Mouse (Mus musculus) stomach, postnatal 0 days (tissue): ENCODE data around the gene Cers6. TPM values are rescaled to one million over a fixed set of nuclear protein-coding genes. Genes with fewer than 3 reads are reported as not detected.

Source experiments
- ATAC-seq: fragments of 200-750 bp; cut with Nextera tagmentation; 2 replicates; pipeline ENCODE4 v1.8.0; 2017; ENCODE audit not compliant: low FRiP score, low TSS enrichment
- DNase-seq: peaks from one replicate; pipeline ENCODE4 v3.0.0-alpha.2; 2016; ENCODE audit warnings: low spot score
- H3K27ac ChIP-seq: fragments of 300-500 bp; sonication (generic); replicated peaks from 2 replicates; pipeline ENCODE4 v1.5.1; 2014; ENCODE audit warnings: mild to moderate bottlenecking, control low read depth
- H3K27me3 ChIP-seq: fragments of 300-500 bp; sonication (generic); 2 replicates; pipeline ENCODE4 v1.6.1; 2014; ENCODE audit warnings: low read length; ENCODE audit not compliant: control insufficient read depth, insufficient read depth
- H3K36me3 ChIP-seq: fragments of 300-500 bp; sonication (generic); 2 replicates; pipeline ENCODE4 v1.6.1; 2014; ENCODE audit warnings: low read length, mixed read lengths; ENCODE audit not compliant: control insufficient read depth, insufficient read depth
- H3K4me1 ChIP-seq: fragments of 300-500 bp; sonication (generic); replicated peaks from 2 replicates; pipeline ENCODE4 v1.6.1; 2014; ENCODE audit warnings: antibody characterized with exemption; ENCODE audit not compliant: control insufficient read depth, insufficient read depth
- H3K4me2 ChIP-seq: fragments of 300-500 bp; sonication (generic); replicated peaks from 2 replicates; pipeline ENCODE4 v1.6.1; 2014; ENCODE audit warnings: low read depth, mild to moderate bottlenecking, control low read depth, moderate library complexity
- H3K4me3 ChIP-seq: fragments of 300-500 bp; sonication (generic); 2 replicates; pipeline ENCODE4 v1.5.1; 2014; ENCODE audit warnings: low read depth, low read length, control low read depth
- H3K9ac ChIP-seq: fragments of 300-500 bp; sonication (generic); 2 replicates; pipeline ENCODE4 v1.6.1; 2014; ENCODE audit warnings: mild to moderate bottlenecking, low read length, control low read depth, mixed read lengths
- H3K9me3 ChIP-seq: fragments of 300-500 bp; sonication (generic); 2 replicates; pipeline ENCODE4 v1.6.1; 2016; ENCODE audit warnings: low read length; ENCODE audit not compliant: control insufficient read depth
- CTCF ChIP-seq: IDR thresholded peaks from 2 replicates; pipeline ENCODE4 v1.5.1; 2016; ENCODE audit warnings: antibody characterized with exemption, low read depth, mild to moderate bottlenecking, moderate library complexity
- EP300 ChIP-seq: optimal IDR thresholded peaks from 2 replicates; pipeline ENCODE3; 2016; ENCODE audit warnings: antibody characterized with exemption
- WGBS: fragments of 180-500 bp; shearing (Covaris S2); extraction: QIAGEN DNeasy Blood & Tissue Kit; methylation state at CpG from one replicate; pipeline ENCODE4 v1.1.7; 2014; 5-methylcytosine and 5-hydroxymethylcytosine counted together
- polyA plus RNA-seq: library from polyadenylated mRNA; unstranded; fragments of >200 nt; fragmentation: Nextera tagmentation; extraction: Ambion mirVana; gene quantifications from 2 replicates; pipeline ENCODE4 v1.2.1, GENCODE M21; 2015

Cers6 gene
- polyA plus RNA-seq, 1 experiment from 2014 or later = 8.0 TPM

DNA sequence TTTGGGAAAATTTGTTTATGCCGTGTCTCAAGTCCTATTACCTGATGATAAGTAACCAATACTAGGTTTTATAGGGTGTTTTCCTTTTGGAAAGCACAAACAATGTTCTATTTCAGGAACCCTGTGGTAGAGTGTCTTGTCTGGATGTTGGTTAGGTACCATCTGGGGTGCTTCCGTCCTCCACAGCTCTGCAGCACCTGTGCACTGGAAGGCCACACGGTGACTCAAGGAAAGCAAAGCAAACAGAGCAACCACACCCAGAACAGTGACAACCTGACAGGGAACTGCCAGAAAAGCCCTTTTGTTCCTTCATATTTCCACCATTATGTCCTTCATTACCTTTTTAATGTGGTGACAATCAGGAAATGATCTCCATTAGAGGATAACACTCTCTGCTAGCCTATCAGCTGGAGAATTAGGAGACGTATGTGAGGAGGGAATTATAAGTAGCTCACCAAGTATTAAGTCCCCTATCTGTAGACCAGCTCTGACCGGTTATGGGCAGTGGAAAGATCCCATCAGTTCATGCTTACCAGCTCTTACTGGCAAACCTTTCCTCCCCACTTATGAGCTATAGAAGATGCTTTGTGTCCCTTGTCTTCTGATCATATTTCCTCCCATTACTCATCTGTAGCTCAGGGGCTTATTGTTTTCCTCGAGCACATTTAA lies 158.7 kb downstream of the Cers6 start:
- 58% methylated on average over 6 of the region's 6 CpGs for WGBS
- Histone ChIP-seq H3K36me3 (no peaks in the 10 kb centered on the region), H3K4me3 (no peak overlapping the region), H3K4me2 (no peak overlapping the region), H3K9ac (no peak overlapping the region), H3K27ac (no peak overlapping the region; the same call in 1 of the 2 replicates), H3K4me1 (no peaks in the 10 kb centered on the region), H3K9me3 (no peaks in the 10 kb centered on the region), H3K27me3 (no peaks in the 10 kb centered on the region)
- ATAC-seq (peak; percentile 92), DNase-seq (peak; percentile 46)
- TF ChIP-seq EP300 (no peak), CTCF (no peak)

DNA sequence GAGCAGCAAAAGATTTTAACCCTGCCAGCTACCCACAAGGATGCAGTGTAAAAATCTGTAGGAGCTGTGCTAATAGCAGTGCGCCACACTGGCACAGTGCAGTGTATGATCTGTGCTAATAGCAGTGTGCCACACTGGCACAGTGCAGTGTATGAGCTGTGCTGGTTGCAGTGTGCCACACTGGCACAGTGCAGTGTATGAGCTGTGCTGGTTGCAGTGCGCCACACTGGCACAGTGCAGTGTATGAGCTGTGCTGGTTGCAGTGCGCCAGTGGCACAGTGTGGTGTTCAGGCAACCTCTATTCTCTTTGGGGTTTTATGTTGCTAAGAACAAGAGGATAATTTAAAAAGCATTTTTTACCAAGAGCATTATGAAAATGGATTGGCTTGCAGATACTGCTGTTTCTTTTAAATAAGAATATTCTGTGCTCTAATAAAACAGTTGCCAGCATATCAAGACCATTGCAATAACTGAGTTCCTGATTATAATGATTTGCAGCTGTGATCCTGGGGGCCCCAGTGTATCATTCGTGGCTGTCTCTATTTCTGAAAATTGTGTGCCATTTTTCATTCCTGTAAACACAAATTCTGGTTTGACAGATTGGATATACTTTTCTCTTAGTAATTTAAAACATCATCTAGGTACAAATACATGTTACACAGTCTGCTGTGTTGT lies 159.5 kb downstream of the Cers6 start:
- Histone ChIP-seq H3K27ac (no peak overlapping the region), H3K4me3 (no peak overlapping the region), H3K4me1 (no peaks in the 10 kb centered on the region), H3K9ac (no peak overlapping the region), H3K4me2 (no peak overlapping the region), H3K9me3 (no peaks in the 10 kb centered on the region), H3K27me3 (no peaks in the 10 kb centered on the region), H3K36me3 (no peaks in the 10 kb centered on the region)
- no peak for DNase-seq
- WGBS = 80% methylated on average over 4 of the region's 4 CpGs
- ATAC-seq = 0 out of 2 replicates have a peak, but pooled peaks have one; percentile 27
- TF ChIP-seq CTCF (no peak), EP300 (no peak)

DNA sequence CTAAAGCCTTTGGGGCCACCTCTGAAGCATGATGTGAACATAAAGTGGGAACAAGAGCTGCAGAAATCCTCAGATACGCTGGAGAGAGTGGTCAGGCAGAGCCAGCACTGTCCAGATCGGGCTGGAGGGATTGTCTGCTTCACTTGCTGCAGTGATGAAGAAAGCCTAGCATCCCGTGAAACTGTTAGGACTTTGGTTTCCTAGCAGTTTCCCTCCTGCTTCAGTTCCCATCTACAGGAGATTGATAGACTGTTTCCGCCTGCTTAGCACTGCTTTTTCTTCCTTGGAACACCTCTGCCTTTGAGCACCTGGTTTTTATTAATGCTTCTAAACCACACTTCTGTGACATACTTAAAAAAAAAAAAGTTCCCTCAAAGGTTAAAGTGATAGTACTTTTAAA lies 160.3 kb downstream of the Cers6 start:
- WGBS = 44% methylated on average over 4 of the region's 4 CpGs
- TF ChIP-seq CTCF = no peak
- TF ChIP-seq EP300 = no peak
- ATAC-seq (no peak), DNase-seq (no peak)
- Histone ChIP-seq H3K4me1 (no peaks in the 10 kb centered on the region), H3K9ac (no peak overlapping the region), H3K27me3 (no peaks in the 10 kb centered on the region), H3K4me3 (no peak overlapping the region), H3K9me3 (no peaks in the 10 kb centered on the region), H3K4me2 (no peak overlapping the region), H3K36me3 (no peaks in the 10 kb centered on the region), H3K27ac (no peak overlapping the region)

DNA sequence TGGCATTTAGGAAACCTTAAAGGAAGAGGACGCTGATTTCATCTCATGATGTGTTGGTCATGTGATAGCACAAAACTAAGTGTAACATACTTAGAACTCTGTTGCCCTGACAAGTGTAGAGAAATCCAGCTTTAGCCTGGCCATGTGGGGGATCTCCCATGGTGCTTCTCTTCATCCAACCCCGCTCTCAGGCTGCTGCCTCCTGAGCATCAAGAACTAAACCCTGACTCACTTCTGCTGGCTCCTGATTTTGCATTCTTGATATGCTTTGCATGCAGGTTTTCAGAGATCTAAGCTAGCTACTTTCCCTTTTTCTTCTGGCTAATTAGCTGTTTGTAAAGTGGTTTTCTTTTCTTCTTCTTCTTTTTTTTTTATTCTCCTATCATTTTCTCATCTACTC lies 163.6 kb downstream of the Cers6 start:
- H3K9ac ChIP-seq = no peak overlapping the region
- no peak for ATAC-seq
- 83% methylated on average over 2 of the region's 2 CpGs for whole genome bisulfite sequencing
- H3K27ac ChIP-seq = no peak overlapping the region
- H3K27me3 ChIP-seq = no peaks in the 10 kb centered on the region
- no peaks in the 10 kb centered on the region for H3K36me3 ChIP-seq
- H3K4me1 ChIP-seq = no peaks in the 10 kb centered on the region
- no peaks in the 10 kb centered on the region for H3K9me3 ChIP-seq
- no peak overlapping the region for H3K4me2 ChIP-seq
- H3K4me3 ChIP-seq = no peak overlapping the region
- TF ChIP-seq EP300 (no peak), CTCF (no peak)
- DNase-seq = no peak

DNA sequence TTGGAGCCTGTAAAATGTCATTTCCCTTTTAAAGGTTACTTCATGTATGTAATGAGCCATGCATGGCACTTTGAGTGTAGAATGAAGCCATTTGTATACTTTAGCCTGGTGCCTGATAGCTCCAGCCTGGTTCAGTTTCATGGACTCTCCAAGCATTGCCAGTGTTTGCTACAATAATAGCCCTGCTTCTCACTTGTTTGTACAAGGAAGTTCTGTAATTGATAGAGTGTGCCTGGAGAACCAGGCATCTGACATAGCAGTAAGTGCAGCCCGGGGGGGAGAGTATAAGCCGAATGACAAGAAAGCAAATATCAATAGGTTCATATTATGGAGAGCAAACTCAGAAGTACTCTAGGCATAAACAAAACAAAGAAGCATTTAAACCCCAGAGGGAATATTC lies 171.3 kb downstream of the Cers6 start:
- H3K4me1 ChIP-seq = no peaks in the 10 kb centered on the region
- H3K9me3 ChIP-seq = no peaks in the 10 kb centered on the region
- H3K27ac ChIP-seq = no peak overlapping the region
- ATAC-seq = peak; percentile 82
- TF ChIP-seq CTCF (no peak), EP300 (no peak)
- H3K36me3 ChIP-seq = no peaks in the 10 kb centered on the region
- no peak overlapping the region for H3K4me3 ChIP-seq
- H3K4me2 ChIP-seq = no peak overlapping the region
- peak; percentile 20 for DNase-seq
- no peak overlapping the region for H3K9ac ChIP-seq
- 30% methylated on average over 2 of the region's 2 CpGs for WGBS
- no peaks in the 10 kb centered on the region for H3K27me3 ChIP-seq

DNA sequence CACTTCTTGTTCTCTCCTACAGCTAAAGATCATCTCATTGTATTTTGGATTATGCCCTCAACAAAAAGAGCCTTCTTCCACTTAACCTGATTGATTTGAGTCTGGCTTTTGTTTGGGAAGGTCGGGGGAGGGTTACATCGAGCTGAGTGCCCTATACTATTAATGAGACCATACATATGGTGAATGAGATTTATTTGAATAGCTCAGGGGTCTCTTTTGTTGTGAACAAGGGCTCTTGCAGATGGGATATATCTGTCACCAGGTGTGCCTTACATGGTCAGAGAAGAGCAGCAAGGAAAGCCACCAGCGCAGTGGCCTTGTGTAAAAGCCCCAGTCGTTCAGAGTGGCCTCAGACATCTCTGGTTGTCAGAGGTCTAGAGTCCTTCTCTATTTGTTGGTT lies 174.2 kb downstream of the Cers6 start:
- Histone ChIP-seq H3K36me3 (no peaks in the 10 kb centered on the region), H3K4me3 (no peak overlapping the region), H3K4me1 (no peaks in the 10 kb centered on the region), H3K27me3 (no peaks in the 10 kb centered on the region), H3K9ac (no peak overlapping the region), H3K9me3 (no peaks in the 10 kb centered on the region), H3K27ac (no peak overlapping the region), H3K4me2 (no peak overlapping the region)
- ATAC-seq (no peak), DNase-seq (no peak)
- 44% methylated on average over 4 of the region's 4 CpGs for WGBS
- TF ChIP-seq CTCF (no peak), EP300 (no peak)
